Mouse (Mus musculus): ENCODE results near the gene Tmem18.
A peak's percentile ranks its signal among the peaks of the same experiment; 100 is the strongest.

Gene Tmem18

DNA sequence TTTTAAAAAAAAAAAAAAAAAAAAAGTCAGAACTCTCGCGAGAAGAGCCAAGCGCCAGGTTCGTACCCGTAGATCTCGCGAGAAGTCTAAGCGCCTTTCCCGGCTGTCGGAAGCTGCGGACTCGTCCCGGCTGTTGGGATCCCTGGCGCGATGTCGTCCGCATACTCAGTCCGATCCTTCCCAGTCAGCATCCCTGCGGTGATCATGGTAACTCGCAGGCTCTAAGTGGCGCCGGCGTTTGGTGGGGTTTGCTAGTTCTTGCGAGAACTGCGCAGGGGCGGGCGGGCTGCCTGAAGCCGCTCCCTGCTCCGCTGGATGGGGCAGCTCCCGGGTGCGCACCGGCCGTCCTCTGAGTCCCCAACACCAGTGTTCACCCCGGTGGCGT, at the start of gene Tmem18:
Gene Tmem18, plus strand, starts transcription at position 71 of the 385 bp plus-strand sequence.
- DNase-seq (ENCODE audit: low read depth, low spot score) = peak; percentile 87

DNA sequence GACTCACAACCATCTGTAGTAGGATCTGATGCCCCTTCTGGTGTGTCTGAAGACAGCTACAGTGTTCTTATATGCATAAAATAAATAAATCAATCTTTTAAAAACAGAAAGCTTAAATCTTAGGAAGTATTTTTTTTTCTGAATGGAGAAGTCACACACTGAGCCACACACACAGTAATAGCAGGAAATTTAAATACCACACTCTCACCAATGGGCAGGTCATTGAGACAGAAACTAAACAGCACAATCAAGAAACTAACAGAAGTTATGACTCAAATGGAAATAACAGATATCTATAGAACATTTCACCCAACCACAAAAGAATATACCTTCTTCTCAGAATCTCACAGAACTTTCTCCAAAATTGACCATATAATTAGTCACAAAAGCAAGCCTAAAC, 26.9 kb upstream of the Tmem18 start:
- DNase-seq (ENCODE audit: low read depth, low spot score) = no peak

DNA sequence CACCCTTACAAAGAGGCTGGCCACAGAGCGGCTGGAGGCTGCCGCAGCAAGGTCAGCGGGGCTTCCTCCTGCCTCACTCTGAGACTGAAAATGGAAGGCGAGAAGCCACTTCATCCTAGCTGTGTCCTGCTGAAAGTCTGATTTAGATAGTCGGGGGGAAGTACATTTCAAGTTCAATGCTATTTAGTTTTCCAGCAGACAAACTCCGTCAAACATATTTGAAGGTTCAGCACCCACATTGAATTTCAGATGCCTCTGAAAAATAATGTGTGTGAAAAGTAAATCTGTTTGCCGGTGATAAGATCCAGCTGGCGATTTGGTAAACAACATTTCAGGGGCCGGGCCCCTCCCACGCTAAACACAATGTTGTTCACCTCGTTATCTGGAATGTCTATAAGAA, 22.8 kb upstream of the Tmem18 start:
- DNase-seq (ENCODE audit: low read depth, low spot score) = no peak

DNA sequence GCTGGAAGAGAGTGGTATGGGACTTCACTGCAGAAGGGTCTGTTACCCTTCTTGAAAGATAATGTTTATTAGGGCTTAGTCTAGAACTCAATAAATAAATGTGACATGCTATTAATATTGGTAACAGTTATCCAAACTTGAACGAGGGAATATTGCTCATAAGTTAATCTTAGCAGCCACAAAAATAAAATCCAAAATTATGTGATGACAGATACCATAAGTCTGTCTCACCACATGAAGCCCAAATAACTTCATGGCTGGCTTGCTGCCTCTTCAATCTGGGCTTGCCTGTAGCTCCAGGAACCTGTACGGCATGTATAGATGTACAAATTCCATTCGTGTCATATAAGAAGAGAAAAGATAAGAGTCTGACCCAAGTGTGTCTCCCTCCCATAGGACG, 12.2 kb upstream of the Tmem18 start:
- DNase-seq (ENCODE audit: low read depth, low spot score) = no peak

DNA sequence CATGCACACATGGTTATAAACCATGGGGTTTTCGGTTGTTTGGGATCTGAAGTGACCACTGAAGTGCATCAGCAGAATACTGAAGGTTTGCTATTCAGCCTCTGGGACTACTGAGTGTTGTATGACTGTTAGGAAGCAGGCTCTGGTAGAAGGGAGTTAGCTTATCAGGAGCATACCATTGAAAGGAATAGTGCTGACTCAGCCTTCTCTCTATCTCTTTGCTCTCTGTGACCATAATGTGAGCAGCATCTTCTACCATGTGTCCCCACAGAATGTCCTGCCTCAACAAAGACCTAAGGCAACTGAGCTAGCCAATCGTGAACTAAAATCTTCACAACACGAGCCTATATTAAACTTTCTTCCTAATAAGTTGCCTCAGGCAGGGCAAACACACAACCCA, 8.3 kb upstream of the Tmem18 start:
- DNase-seq (ENCODE audit: low read depth, low spot score) = no peak

DNA sequence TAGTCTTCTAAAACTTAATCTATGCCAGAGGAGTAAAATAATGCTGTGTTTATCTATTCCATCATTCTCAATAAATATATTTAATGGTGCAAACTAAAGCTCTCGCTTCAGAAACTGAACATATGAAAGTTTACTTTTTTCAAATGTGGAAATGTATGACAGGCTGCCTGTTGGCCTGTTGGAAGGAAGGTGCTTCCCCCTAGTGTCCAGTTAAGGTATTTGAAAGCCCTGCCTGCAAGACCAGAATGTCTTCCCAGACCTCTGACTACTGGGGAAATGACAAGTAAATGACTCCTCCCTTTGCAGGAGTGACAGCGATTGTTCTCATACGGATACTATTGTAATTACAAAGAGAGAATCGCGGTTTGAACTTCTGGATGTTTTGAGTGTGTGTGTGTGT, 6.2 kb upstream of the Tmem18 start:
- peak; percentile 48 for DNase-seq (ENCODE audit: low read depth, low spot score)

DNA sequence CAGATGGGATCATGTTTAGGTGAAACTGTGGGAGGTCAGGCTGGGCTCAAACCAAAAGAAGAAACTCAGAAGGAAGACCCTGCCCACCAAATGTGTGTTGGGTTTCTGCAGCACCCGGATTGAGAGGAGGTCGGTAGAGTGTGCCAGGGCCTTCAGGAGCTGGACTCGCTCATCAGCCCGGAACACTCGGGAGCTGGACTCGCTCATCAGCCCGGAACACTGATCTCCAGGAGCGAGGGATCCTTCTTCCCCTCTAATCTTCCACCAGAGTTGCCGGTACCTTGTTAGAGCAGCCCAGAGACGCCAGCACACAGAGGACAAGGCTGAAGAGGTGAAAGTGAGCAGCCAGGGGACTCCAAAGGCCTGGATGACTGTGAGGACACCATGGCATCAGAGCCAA, 2.9 kb upstream of the Tmem18 start:
- no peak for DNase-seq (ENCODE audit: low read depth, low spot score)

DNA sequence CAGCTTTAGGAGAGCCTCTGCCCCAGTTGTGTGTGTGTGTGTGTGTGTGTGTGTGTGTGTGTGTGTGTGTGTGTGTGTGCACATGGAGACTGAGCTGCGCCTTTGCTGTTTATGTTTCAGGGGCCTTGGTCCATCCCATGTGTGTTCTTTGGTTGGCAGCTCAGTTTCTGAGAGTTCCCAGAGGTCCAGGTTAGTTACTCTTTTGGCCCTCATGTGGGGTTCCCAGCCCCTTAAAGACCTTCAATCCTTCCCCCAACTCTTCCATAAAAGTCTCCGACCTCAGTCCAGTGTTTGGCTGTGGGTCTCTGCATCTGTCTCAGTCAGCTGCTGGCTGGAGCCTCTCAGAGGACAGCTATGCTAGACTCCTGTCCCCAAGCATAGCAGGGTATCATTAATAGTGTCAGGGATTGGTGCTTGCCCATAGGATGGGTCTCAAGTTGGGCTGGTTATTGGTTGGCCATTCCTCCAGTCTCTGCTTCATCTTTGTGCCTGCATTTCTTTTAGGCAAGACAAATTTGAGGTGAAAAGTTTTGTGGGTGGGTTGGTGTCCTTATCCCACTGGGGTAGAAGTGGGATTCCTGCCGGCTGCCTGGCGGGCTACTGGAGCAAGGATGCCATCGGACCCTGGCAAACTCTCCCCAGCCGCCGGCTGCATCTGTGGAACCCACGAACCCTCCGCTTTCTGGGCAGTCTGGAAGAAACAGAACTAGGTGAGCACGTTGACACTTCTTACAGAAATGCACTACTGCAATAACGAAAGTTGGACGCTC, 455 bp upstream of the Tmem18 start:
- DNase-seq (ENCODE audit: low read depth, low spot score) = no peak

DNA sequence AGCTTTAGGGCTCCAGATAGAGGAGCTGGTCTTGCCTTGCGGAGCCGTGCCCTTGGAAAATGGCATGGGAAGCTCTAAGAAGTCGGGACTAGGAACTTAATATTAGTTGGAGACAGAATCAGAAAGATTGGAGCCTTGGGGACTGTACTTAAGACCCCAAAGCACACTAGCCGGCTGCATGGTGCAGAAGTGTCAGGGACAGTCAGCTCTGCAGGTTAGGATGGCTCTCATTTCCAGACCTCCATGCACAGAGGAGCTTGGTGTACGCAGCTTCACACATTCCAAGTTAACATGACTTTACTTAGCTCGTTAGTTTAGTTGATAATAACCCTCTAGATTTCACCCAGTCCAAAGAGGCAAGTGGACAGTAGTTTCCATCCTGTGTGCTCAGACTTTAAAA, 637 bp downstream of the Tmem18 start:
- DNase-seq (ENCODE audit: low read depth, low spot score) = no peak

DNA sequence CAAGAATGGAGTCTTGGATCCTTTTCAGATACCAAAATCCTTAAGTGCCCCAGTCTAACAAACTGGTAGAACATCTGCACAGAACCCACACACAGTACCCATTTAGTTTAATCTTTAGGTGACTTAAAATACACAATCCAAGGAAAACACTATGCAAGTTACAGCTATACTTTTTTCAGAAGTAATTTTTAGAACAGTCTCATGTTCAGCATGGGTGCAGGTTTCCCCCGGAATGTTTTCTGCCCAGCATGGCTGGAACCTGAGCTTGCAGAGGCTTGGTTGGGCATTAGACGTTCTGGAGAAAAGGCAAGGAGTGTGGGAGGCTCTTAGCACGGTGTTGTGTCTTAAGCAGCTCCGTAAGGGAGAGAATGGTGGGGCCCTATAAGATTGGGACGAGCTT, 7.6 kb downstream of the Tmem18 start:
- no peak for DNase-seq (ENCODE audit: low read depth, low spot score)

DNA sequence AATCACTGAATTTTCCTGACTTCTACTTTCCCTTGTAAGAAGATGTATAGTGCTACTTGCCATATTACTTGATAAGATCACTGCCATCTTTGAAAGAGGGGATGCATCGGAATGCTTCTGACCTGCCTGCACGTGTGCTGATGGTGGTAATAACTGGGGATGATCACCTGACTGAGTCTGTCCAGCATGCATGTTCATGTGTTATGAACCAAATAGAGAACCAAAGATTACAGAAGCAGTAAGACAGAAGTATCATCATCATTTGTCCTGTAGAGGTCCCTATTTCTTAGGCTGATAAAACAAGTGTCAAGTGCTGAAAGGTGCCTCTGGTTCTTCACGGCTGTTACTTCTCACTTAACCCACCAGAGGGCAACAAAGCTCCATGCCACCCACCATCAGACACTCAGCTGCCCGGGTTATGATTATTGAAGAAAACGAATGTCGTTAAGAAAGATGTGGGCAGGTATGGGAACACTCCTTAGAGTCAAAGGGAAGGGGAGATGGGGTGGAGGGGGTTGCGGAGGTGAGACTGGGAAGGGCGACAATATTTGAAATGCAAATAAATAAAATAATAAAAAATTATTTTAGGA, 12.7 kb downstream of the Tmem18 start:
- DNase-seq (ENCODE audit: low read depth, low spot score) = peak; percentile 54

DNA sequence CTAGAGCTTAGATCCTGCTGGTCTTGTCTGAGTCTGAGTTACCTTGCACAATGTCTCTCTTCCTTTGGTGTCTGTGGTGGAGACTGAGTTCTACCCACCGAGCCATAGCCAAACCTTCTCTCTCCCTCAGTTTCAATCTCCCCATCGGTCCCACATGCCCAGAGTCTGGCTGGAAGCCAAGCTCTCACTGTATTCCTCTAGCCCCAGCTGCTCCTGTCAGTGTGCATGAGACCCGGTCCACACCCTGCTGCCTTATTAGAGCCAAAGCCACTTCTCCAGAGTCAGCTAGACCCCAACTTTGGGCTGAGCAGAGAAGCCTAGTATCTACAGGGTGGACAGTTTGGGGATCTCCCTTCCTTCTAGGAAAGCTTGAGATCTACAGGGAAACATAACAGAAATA, 14.7 kb downstream of the Tmem18 start:
- DNase-seq (ENCODE audit: low read depth, low spot score) = no peak

DNA sequence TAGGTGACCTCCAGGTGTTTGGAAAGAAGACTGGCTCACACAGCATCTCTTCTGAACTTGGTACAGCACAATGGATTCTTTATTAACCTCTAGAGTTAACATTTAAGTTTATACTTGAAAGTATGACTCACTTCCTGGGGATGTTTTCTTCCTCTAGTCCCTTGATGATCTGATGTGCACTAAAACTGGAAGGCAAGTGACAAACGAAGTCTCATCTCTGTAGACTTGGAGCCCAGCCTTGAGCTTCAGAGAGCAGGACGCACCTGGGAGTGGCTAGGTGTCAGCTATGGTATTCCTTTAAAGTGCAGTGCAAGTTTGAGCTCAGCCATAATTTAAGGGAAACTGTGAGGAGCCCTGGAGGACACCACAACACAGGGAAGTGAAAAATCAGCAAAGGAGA, 15.2 kb downstream of the Tmem18 start:
- no peak for DNase-seq (ENCODE audit: low read depth, low spot score)

DNA sequence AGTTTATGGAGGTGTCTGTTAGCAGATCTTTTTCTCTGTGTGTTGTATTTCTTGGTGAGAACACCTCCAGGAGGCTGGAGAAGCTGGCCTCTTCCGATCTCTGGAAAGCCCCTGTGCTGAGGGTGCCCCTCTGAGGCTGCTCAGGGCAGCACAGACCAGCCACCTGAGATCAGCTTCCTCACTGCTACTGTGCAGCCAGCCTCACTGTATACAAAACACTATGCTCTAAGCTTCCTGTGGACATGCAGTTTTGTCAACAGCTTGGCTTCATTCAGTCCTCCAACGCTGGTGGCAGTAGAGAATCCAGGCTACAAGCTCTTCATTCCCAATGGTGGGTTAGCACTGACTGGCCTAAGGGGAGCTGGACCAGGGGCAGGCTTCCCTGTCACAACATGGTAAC, 15.8 kb downstream of the Tmem18 start:
- DNase-seq (ENCODE audit: low read depth, low spot score) = no peak

DNA sequence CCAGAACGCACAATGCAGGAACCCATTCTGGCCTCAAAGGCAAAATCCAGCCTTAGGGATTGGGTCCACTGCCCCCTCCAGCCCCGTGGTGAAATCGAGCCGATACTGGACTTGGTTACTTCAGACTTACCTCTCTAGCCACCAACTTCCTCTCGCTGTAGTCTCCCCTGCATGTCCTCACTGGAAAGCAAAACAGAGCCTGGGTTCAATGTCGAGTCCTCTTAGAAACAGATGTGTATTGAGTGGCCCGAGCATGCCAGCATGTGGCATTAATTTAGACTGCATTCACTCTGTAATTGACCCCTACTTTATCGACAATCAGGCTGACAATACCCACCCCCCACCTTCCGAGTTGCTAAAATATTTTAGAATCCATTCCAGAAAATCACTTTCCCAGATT, 19.8 kb downstream of the Tmem18 start:
- no peak for DNase-seq (ENCODE audit: low read depth, low spot score)

DNA sequence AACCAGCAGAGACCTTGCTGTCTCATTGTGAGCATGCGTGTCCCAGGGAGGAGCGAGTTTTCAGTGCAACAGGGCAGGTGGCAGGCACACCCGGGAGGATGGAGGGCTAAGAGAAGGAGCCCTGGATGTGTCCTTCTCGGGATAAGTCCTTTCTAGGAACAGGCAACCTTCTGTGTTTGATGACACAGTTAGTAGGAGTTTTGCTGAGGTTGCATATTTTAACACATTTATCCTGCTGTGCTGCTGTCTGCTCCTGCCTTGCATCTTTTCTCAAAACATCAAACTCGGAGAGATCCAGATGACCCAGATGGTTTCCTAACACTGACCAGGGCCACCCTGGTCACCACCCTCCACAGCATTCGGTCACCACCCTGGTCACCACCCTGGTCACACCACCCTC, 20.6 kb downstream of the Tmem18 start:
- DNase-seq (ENCODE audit: low read depth, low spot score) = no peak

DNA sequence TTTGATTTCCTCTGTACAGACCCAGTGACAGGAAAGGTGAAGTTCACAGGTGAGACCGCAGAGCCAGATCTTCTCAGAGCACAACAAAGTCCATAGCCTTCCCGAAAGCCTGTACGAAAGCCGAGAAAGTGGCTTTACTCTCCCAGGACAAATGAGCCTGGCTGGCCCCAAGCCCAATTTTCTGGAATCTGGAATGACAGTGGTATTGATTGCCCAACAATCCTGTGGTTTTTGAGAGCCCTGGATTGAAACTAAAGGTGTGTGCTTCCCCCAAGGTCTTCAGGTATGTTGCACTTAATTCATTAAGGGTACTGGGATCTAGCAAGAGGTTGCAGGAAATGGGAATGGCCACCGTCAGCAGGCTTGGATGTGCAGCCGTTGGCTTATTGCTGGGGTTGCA, 21.7 kb downstream of the Tmem18 start:
- DNase-seq (ENCODE audit: low read depth, low spot score) = no peak

DNA sequence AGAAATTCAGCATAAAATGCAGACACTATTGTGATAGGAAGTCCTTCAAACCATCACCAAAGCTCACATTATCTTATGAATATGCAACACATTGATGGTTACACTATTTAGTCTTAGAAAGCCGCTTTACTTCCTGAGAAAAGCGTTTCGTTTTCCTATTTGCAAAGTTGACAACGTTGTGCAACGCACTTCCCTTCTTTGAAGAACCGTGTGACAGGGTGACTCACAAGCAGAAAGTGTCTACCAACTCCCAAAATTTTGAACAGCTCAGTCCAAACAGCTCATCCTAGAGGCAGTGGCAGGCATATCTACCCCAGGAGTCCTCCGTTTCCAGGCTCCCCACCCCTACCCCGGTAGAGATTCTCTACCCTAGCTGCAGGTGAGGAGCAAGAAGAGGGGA, 22.5 kb downstream of the Tmem18 start:
- no peak for DNase-seq (ENCODE audit: low read depth, low spot score)

DNA sequence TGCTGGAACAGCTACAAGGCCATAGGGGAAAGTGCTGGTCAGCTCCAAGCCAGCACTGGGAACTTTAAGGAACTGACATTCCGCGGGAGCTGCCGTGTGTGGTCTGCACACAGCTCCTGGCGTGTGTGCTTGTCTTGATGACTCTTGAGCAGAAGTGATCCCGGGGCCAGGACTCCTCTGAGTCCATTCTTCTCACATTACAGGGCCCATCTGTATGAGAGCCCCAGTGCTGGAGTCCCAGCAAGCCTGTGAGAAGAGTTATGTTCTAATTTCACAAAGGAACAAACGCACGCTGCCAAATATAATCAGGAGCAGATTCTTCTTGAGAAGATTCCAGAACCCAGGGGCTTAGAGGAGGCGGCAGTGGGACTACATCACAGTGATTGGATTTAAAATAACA, 34.2 kb downstream of the Tmem18 start:
- no peak for DNase-seq (ENCODE audit: low read depth, low spot score)

DNA sequence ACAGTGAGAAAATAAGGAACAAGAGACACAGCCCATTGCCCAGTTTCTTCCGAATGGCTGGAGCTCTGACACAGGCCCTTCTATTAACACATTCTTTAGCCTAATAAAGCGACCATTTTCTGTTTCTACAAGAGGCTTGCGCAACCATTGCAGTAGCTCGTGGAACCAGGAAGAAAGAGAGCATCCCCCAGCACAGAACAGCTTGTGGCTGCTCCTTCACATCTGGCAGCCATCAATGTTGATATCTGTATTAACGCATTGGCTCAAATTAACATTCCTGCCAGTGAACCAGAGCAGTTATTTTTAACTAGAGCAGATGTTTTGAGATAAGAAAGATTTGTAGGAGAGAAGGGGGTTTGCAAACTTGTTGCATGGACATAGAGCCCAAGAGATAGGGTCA, 44.2 kb downstream of the Tmem18 start:
- DNase-seq (ENCODE audit: low read depth, low spot score) = no peak

DNA sequence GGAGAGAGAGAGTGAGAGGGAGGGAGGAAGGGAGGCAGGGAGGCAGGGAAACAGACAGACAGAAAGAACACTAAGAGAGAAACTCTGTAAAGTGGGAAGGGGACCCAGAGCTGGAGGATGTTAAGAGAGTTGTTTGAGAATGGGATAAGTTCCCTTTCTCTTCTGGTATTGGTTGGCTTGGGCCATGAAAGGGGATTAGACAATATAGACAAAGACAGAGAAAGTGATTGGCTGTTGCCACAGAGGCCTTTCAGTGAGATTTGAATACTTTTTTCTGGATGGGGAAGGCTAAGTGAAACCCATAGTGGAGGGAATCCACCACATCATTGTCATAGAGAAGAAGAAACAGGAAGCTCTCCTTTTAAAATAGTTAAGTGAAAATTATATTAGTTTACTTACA, 50.3 kb downstream of the Tmem18 start:
- DNase-seq (ENCODE audit: low read depth, low spot score) = no peak

Data from retina, postnatal 7 days (tissue).